Mouse (Mus musculus): ENCODE measurements around the gene Cul4a.

DNA sequence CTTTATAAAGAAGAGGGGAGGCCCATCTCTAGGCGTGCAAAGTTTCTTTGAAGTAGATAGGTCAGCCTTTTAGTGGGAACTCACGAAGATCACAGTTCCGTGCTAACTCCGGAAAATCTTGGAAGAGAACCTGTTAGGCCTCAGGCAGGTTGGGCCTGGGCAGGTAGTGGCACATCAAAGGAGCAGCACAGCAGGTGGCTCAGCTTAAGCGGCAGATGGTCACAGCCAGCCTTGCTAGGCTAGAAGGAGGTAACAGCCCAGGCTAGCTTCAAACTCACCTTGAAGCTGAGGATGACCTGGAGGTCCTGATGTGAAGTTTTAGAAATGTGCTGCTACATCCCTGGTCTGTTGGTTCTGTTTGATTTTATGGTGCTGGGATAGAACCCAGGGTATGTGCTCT is 44.4 kb downstream of the Cul4a start:
- TF ChIP-seq POLR2A (IDR thresholded peaks at IDR 0.05; ENCODE audit: insufficient read depth, low read depth, low read length) (no peak), CTCF (IDR thresholded peaks at IDR 0.05) (no peak)

All from heart, adult 2 months (tissue).